Mouse (Mus musculus) spleen, adult 2 months (tissue): ENCODE data around the gene Ttyh2.

Source experiments
- CTCF ChIP-seq: fragments of 200-500 bp; IDR thresholded peaks from 2 replicates; pipeline ENCODE4 v1.5.1; 2011; ENCODE audit warnings: mild to moderate bottlenecking, inconsistent platforms; ENCODE audit not compliant: insufficient read depth, insufficient read length, insufficient replicate concordance; ENCODE audit errors: extremely low read depth
- POLR2A ChIP-seq: fragments of 200-500 bp; IDR thresholded peaks from 2 replicates; pipeline ENCODE4 v1.6.1; 2011; ENCODE audit warnings: low read depth, low read length, inconsistent platforms

- no peak for TF ChIP-seq POLR2A
- no peak for TF ChIP-seq CTCF
Measured at GRCm38 (mm10) chr11:114720535-114720934, 45.3 kb downstream of the Ttyh2 start.
